Mouse (Mus musculus) neutrophil, adult 59 days (primary cell): Measurements from ENCODE around the gene Mcub. TPM values are rescaled to one million over a fixed set of nuclear protein-coding genes. Genes with fewer than 3 reads are reported as not detected.

ENCODE experiments used
- total RNA-seq, 2 experiments: library from RNA; stranded (reverse); gene quantifications; 1 replicate in 1 of 2; 2 replicates in 1 of 2; pipeline ENCODE4 v1.2.4; 2023

The Mcub gene
- 10 to 100 TPM; 25.1 to 36.2 TPM for total RNA-seq

GRCm38 (mm10) chr3:129969432-129970395, at the start of gene Mcub:
Gene Mcub, minus strand, starts transcription at chr3:129970206.

GRCm38 (mm10) chr3:129901271-129901809, 68.7 kb downstream of the Mcub start, which contains the start of gene Casp6:
Gene Casp6, plus strand, starts transcription at chr3:129901425.

GRCm38 (mm10) chr3:129878405-129879021, 91.5 kb downstream of the Mcub start, which contains the start of gene Pla2g12a:
Gene Pla2g12a, plus strand, starts transcription at chr3:129878606.

Other genes starting within 250 kb of the Mcub start
- gene Egf, start 214.9 kb downstream of the Mcub start, total RNA-seq: 1 to 10 TPM in 1 of 2 experiments, under 1 TPM in 1; 0.42 to 1.9 TPM
- not detected for gene Lrit3, start 166.2 kb downstream of the Mcub start, total RNA-seq
- under 1 TPM; 0.24 TPM for gene Rrh, start 147.6 kb downstream of the Mcub start, total RNA-seq
- 10 to 100 TPM; 21.5 to 29.9 TPM for gene Gar1, start 138.8 kb downstream of the Mcub start, total RNA-seq
- gene Cfi, start 134.3 kb downstream of the Mcub start, total RNA-seq: not detected
- 1 to 10 TPM; 6.4 to 7.6 TPM for gene Pla2g12a, start 91.6 kb downstream of the Mcub start, total RNA-seq
- 1 to 10 TPM; 7.9 to 9.4 TPM for gene Casp6, start 68.8 kb downstream of the Mcub start, total RNA-seq
- 10 to 100 TPM; 81.6 to 81.9 TPM for gene Sec24b, start 91.3 kb upstream of the Mcub start, total RNA-seq
- gene Col25a1, start 161.3 kb upstream of the Mcub start, total RNA-seq: not detected